Mouse (Mus musculus) neural tube, embryonic 10.5 days (tissue): ENCODE data around the gene Slc17a1.

ENCODE experiments used
- DNase-seq: peaks from one replicate; pipeline ENCODE4 v3.0.0-alpha.2; 2017; ENCODE audit warnings: low spot score; ENCODE audit errors: extremely low spot score

The Slc17a1 gene

GRCm38 (mm10) chr13:23867405-23867804, at the start of gene Slc17a1:
Slc17a1 (plus strand) TSS chr13:23867750.
- no peak for DNase-seq

- no peak for DNase-seq
These were observed 47.2 kb upstream of the Slc17a1 start for GRCm38 (mm10) chr13:23820179-23820940.

GRCm38 (mm10) chr13:23822213-23822612, 45.3 kb upstream of the Slc17a1 start:
- DNase-seq, result no peak

GRCm38 (mm10) chr13:23826606-23827005, 40.9 kb upstream of the Slc17a1 start:
- DNase-seq, result no peak

- peak; percentile 31 for DNase-seq
These were observed 34.5 kb upstream of the Slc17a1 start for GRCm38 (mm10) chr13:23833053-23833452.

GRCm38 (mm10) chr13:23834836-23835235, 32.7 kb upstream of the Slc17a1 start:
- no peak for DNase-seq

- no peak for DNase-seq
These were observed 30.9 kb upstream of the Slc17a1 start for GRCm38 (mm10) chr13:23836630-23837029.

GRCm38 (mm10) chr13:23839308-23839707, 28.2 kb upstream of the Slc17a1 start, which contains the start of gene Slc17a3:
Slc17a3 (plus strand) TSS chr13:23839434.
- DNase-seq, result no peak

GRCm38 (mm10) chr13:23845851-23846250, 21.7 kb upstream of the Slc17a1 start:
- no peak for DNase-seq

GRCm38 (mm10) chr13:23849299-23849698, 18.3 kb upstream of the Slc17a1 start:
- no peak for DNase-seq

- no peak for DNase-seq
These were observed 11.1 kb upstream of the Slc17a1 start for GRCm38 (mm10) chr13:23856401-23856800.

GRCm38 (mm10) chr13:23861815-23862214, 5.7 kb upstream of the Slc17a1 start:
- DNase-seq, result no peak

- no peak for DNase-seq
These were observed 2.8 kb upstream of the Slc17a1 start for GRCm38 (mm10) chr13:23864711-23865110.

- no peak for DNase-seq
These were observed 1.4 kb upstream of the Slc17a1 start for GRCm38 (mm10) chr13:23866086-23866710.

- DNase-seq, result no peak
These were observed 550 bp upstream of the Slc17a1 start for GRCm38 (mm10) chr13:23867000-23867399.

- no peak for DNase-seq
These were observed 1.4 kb downstream of the Slc17a1 start for GRCm38 (mm10) chr13:23868790-23869533.

- no peak for DNase-seq
These were observed 2.4 kb downstream of the Slc17a1 start for GRCm38 (mm10) chr13:23869996-23870395.

- DNase-seq, result no peak
These were observed 5.6 kb downstream of the Slc17a1 start for GRCm38 (mm10) chr13:23873141-23873540.

GRCm38 (mm10) chr13:23879106-23879505, 11.6 kb downstream of the Slc17a1 start:
- no peak for DNase-seq

- DNase-seq, result no peak
These were observed 12.1 kb downstream of the Slc17a1 start for GRCm38 (mm10) chr13:23879636-23880035.

GRCm38 (mm10) chr13:23885540-23885939, 18.0 kb downstream of the Slc17a1 start:
- no peak for DNase-seq
